Mouse (Mus musculus) spleen, postnatal 10 days (tissue): Measurements from ENCODE around the gene Sult2b1.

ENCODE experiments used
- DNase-seq, 2 experiments: peaks; one replicate each; pipeline ENCODE4 v3.0.0; 2021 to 2022; ENCODE audit warnings: low spot score in 2 of 2

Gene Sult2b1

GRCm38 (mm10) chr7:45784524-45785372 is at the start of gene Sult2b1:
TSS of gene Sult2b1 (minus strand) at chr7:45784669.
- DNase-seq: no peak

- peak in 1 of 2 experiments; percentile 12 for DNase-seq
Observed at GRCm38 (mm10) chr7:45833924-45834323, 49.5 kb upstream of the Sult2b1 start.

- DNase-seq: peak in 1 of 2 experiments; percentile 29
Observed at GRCm38 (mm10) chr7:45833148-45833790, 48.8 kb upstream of the Sult2b1 start.

- peak in 1 of 2 experiments; percentile 13 for DNase-seq
Observed at GRCm38 (mm10) chr7:45832428-45832827, 48.0 kb upstream of the Sult2b1 start.

GRCm38 (mm10) chr7:45831128-45831525 is 46.7 kb upstream of the Sult2b1 start:
- no peak for DNase-seq

GRCm38 (mm10) chr7:45830427-45831127 is 46.1 kb upstream of the Sult2b1 start, which contains the start of gene Grwd1:
TSS of gene Grwd1 (minus strand) at chr7:45830944.
- peak; percentile 60 to 84 for DNase-seq

- no peak for DNase-seq
Observed at GRCm38 (mm10) chr7:45826631-45827030, 42.2 kb upstream of the Sult2b1 start.

GRCm38 (mm10) chr7:45824598-45824997 is 40.1 kb upstream of the Sult2b1 start, which contains the start of gene Kcnj14:
TSS of gene Kcnj14 (minus strand) at chr7:45824782.
- DNase-seq: no peak

GRCm38 (mm10) chr7:45820913-45821312 is 36.4 kb upstream of the Sult2b1 start:
- DNase-seq: no peak

GRCm38 (mm10) chr7:45819843-45820242 is 35.4 kb upstream of the Sult2b1 start:
- DNase-seq: no peak

- no peak for DNase-seq
Observed at GRCm38 (mm10) chr7:45815984-45816351, 31.5 kb upstream of the Sult2b1 start.

- no peak for DNase-seq
Observed at GRCm38 (mm10) chr7:45815323-45815983, 31.0 kb upstream of the Sult2b1 start.

- DNase-seq: no peak
Observed at GRCm38 (mm10) chr7:45814841-45815240, 30.4 kb upstream of the Sult2b1 start.

GRCm38 (mm10) chr7:45813787-45814779 is 29.6 kb upstream of the Sult2b1 start, which contains the start of gene Cyth2:
TSS of gene Cyth2 (minus strand) at chr7:45814581.
- peak; percentile 95 to 99 for DNase-seq

- no peak for DNase-seq
Observed at GRCm38 (mm10) chr7:45812921-45813320, 28.5 kb upstream of the Sult2b1 start.

GRCm38 (mm10) chr7:45809276-45810075 is 25.0 kb upstream of the Sult2b1 start:
- DNase-seq: no peak

- no peak for DNase-seq
Observed at GRCm38 (mm10) chr7:45808471-45808870, 24.0 kb upstream of the Sult2b1 start.

- DNase-seq: no peak
Observed at GRCm38 (mm10) chr7:45805941-45806340, 21.5 kb upstream of the Sult2b1 start.

- no peak for DNase-seq
Observed at GRCm38 (mm10) chr7:45802551-45802950, 18.1 kb upstream of the Sult2b1 start.
